Mouse (Mus musculus) spleen, adult 2 months (tissue): ENCODE measurements around the gene Cep70. TPM values are rescaled to one million over a fixed set of nuclear protein-coding genes. Genes with fewer than 3 reads are reported as not detected.

ENCODE experiments used
- DNase-seq, 2 experiments: peaks; one replicate each; pipeline versions ENCODE4 v3.0.0 to v3.0.0-alpha.2; 2012 to 2021; ENCODE audit warnings: low spot score in 2 of 2, low read depth in 1 of 2
- H3K27ac ChIP-seq: fragments of 200-500 bp; 2 replicates; pipeline ENCODE4 v1.5.1; 2012; ENCODE audit warnings: low read length, inconsistent platforms; ENCODE audit not compliant: insufficient read depth
- H3K27me3 ChIP-seq: fragments of 200-500 bp; 2 replicates; pipeline ENCODE4 v1.6.1; 2012; ENCODE audit warnings: mild to moderate bottlenecking, moderate library complexity, low read length, inconsistent platforms; ENCODE audit not compliant: control insufficient read depth, insufficient read depth
- H3K36me3 ChIP-seq: fragments of 200-500 bp; 2 replicates; pipeline ENCODE4 v1.6.1; 2012; ENCODE audit warnings: mild to moderate bottlenecking, low read length, inconsistent platforms; ENCODE audit not compliant: control insufficient read depth, insufficient read depth
- H3K4me1 ChIP-seq: fragments of 200-500 bp; 2 replicates; pipeline ENCODE4 v1.6.1; 2011; ENCODE audit warnings: inconsistent platforms; ENCODE audit not compliant: control insufficient read depth, insufficient read depth, insufficient read length
- H3K4me3 ChIP-seq: fragments of 200-500 bp; 2 replicates; pipeline ENCODE4 v1.5.1; 2011; ENCODE audit warnings: mild to moderate bottlenecking, inconsistent platforms; ENCODE audit not compliant: insufficient read depth, insufficient read length; ENCODE audit errors: extremely low read depth
- CTCF ChIP-seq: fragments of 200-500 bp; IDR thresholded peaks from 2 replicates; pipeline ENCODE4 v1.5.1; 2011; ENCODE audit warnings: mild to moderate bottlenecking, inconsistent platforms; ENCODE audit not compliant: insufficient read depth, insufficient read length, insufficient replicate concordance; ENCODE audit errors: extremely low read depth
- POLR2A ChIP-seq: fragments of 200-500 bp; IDR thresholded peaks from 2 replicates; pipeline ENCODE4 v1.6.1; 2011; ENCODE audit warnings: low read depth, low read length, inconsistent platforms
- WGBS: fragments of 180-500 bp; shearing (Covaris S2); methylation state at CpG from one replicate; pipeline ENCODE4 v1.1.7; 2018; 5-methylcytosine and 5-hydroxymethylcytosine counted together
- polyA plus RNA-seq: library from polyadenylated mRNA; depleted of rRNA; stranded (reverse); fragments of >200 nt; gene quantifications from 2 replicates; pipeline ENCODE4 v1.2.3, GENCODE M21; 2012

Cep70 gene
- polyA plus RNA-seq, 1 experiment: 1.0 TPM

DNA sequence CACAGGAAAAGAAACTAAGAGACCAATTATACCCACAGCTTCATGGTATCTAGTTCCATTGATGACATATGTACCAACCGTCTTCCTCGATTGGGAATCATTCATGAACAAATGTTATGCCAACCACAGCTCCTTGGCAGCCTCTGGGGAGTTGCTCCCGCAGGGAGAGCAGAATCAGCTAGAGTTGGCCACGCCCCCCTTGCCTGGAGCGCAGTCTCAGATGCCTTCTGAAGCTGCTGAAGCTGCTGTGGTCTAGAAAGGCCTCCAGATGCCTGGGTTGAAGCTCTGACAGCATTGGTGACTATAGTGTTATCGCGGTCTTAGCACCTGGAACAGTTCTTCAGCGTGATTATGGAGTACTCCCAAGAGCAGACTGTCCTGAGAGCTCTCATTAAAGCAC, 5.1 kb downstream of the Cep70 start:
- Histone ChIP-seq H3K4me1 (no peaks in the 10 kb centered on the region), H3K36me3 (peaks cover 4% of the 10 kb centered on the region; the same call in 1 of the 2 replicates), H3K27me3 (no peaks in the 10 kb centered on the region), H3K4me3 (no peak overlapping the region), H3K27ac (no peak overlapping the region)
- 70% methylated on average over 8 of the region's 8 CpGs for WGBS
- no peak for DNase-seq
- TF ChIP-seq CTCF (no peak), POLR2A (no peak)

DNA sequence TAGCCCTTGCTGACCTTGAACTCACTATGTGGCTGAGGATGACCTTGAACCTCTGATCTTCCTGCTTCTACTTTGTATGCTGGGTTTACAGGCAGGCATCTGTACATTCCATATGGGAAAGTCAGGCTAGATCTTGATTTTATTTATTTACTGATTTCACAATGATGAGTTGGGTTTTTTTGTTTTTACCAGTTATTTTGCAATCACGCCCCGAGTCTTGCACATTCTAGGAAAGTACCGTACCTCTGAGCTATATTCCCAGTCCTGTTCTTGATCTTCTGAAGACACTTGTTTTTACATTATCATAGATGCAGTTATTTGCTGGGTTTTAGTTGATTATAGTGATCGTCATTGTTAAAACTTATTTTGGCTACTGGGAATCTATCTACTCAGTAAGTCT, 5.7 kb downstream of the Cep70 start:
- WGBS: 96% methylated on average over 4 of the region's 4 CpGs
- Histone ChIP-seq H3K36me3 (peaks cover 4% of the 10 kb centered on the region; the same call in 1 of the 2 replicates), H3K27me3 (no peaks in the 10 kb centered on the region), H3K27ac (no peak overlapping the region), H3K4me3 (no peak overlapping the region), H3K4me1 (no peaks in the 10 kb centered on the region)
- no peak for TF ChIP-seq POLR2A
- TF ChIP-seq CTCF: no peak
- DNase-seq: no peak

DNA sequence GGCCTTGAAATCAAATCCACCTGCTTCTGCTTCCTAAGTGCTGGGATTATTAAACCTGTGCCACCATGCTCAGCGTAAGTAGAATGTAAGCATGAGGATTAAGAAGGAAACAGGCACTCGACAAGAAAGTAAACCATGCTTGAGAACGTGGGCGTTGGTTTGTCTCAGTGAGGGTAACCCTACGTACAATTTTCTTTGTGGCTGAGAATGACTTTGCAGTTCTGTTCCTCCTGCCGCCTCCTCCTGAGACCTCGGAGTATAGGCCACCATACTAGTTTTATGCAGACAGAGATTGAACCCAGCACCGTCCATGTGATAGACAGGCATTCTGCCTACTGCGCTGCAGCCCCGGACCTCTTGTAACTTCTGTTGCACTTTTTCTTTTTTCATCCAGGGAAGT, 10.7 kb downstream of the Cep70 start:
- TF ChIP-seq CTCF: no peak
- no peak for TF ChIP-seq POLR2A
- Histone ChIP-seq H3K27me3 (no peaks in the 10 kb centered on the region), H3K4me1 (no peaks in the 10 kb centered on the region), H3K4me3 (no peak overlapping the region), H3K27ac (no peak overlapping the region), H3K36me3 (peaks cover 3% of the 10 kb centered on the region)
- WGBS: 86% methylated on average over 10 of the region's 10 CpGs
- no peak for DNase-seq

DNA sequence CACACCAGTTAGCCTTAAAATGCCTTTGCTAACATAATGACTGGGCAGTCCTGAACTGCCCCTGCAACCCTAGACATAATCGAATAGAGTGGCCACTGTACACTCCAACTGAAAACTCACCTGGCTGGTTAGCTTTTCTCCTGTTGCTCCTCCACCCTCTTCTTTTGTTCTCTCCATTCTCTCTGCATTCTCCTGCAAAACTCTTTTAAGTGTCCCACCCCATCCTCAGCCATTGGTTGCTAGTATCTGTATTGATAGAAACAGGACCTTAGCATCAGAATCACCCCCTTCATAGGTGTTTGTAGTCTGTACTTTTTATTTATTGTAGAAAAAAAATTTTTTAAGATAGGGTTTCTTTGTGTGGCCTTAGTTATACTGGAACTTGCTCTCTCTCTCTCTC, 13.0 kb downstream of the Cep70 start:
- WGBS: 100% methylated on average over 1 of the region's 1 CpGs
- Histone ChIP-seq H3K36me3 (peaks cover 4% of the 10 kb centered on the region), H3K4me3 (no peak overlapping the region), H3K27me3 (no peaks in the 10 kb centered on the region), H3K27ac (no peak overlapping the region), H3K4me1 (no peaks in the 10 kb centered on the region)
- DNase-seq: no peak
- TF ChIP-seq CTCF: no peak
- TF ChIP-seq POLR2A: no peak

DNA sequence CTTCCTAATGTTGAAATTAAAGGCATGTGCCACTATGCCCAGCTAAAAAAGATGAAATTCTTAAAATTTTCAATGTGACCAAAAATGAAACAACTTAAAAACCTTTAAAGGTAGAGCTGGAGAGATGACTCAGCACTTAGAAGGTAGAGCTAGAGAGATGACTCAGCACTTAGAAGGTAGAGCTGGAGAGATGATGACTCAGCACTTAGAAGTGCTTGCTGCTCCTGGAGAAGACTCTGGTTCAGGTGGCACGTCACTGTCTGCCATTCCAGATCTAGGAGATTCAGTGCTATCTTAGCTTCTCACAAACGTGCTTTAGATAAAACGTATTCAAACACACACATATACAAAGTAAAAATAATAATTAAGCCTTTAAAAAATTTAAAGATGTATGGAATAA, 13.7 kb downstream of the Cep70 start:
- 88% methylated on average over 3 of the region's 3 CpGs for WGBS
- Histone ChIP-seq H3K27ac (no peak overlapping the region), H3K4me1 (no peaks in the 10 kb centered on the region), H3K27me3 (no peaks in the 10 kb centered on the region), H3K36me3 (peaks cover 4% of the 10 kb centered on the region), H3K4me3 (no peak overlapping the region)
- no peak for TF ChIP-seq CTCF
- TF ChIP-seq POLR2A: no peak
- DNase-seq: no peak

DNA sequence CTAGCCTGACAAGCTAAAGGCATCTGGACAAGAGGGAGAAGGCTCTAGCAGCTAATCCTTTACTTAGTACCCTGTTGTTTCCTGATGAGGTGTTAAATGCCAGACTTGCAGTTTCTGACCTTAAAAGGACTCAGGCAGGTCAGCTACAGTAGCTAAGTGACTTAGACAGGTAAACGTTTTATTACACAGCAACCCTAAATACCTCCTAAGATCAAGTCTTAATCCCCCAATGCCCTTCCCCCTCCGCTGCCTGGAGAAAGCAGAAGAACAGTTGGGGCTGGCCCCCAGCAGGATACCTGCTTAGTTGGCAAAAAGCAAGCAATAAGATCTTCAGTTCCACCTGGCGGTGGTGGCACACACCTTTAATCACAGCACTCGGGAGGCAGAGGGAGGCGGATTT, 15.7 kb downstream of the Cep70 start:
- Histone ChIP-seq H3K4me3 (no peak overlapping the region), H3K27ac (no peak overlapping the region), H3K27me3 (no peaks in the 10 kb centered on the region), H3K4me1 (no peaks in the 10 kb centered on the region), H3K36me3 (peaks cover 6% of the 10 kb centered on the region)
- DNase-seq: no peak
- WGBS: 92% methylated on average over 5 of the region's 5 CpGs
- TF ChIP-seq POLR2A: no peak
- no peak for TF ChIP-seq CTCF

DNA sequence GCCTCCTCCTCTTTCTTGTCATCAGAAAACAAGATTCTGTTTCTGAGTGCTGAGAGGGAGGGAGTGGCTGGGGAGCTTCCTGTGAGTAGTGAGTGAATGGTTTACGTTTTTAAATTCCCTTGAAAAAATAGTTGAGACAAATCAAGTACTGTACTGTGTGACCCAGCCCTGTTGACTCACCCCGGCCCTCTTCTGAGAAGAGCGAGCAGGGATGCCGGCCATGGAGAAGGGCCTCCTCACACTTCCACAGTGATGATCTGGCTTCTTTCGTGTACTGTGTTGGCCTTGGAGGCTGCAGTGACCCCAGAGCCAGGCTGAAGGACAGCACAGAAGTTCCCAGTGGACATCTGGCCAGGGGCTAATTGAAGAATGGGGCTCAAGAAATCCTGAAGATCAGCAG, 61.1 kb downstream of the Cep70 start:
- no peak for DNase-seq
- no peak overlapping the region for H3K27ac ChIP-seq
- H3K36me3 ChIP-seq: peaks cover 5% of the 10 kb centered on the region; the same call in 1 of the 2 replicates
- no peak overlapping the region for H3K4me3 ChIP-seq
- H3K4me1 ChIP-seq: peaks cover 3% of the 10 kb centered on the region; the same call in 1 of the 2 replicates
- no peaks in the 10 kb centered on the region for H3K27me3 ChIP-seq
- 90% methylated on average over 5 of the region's 5 CpGs for WGBS
- TF ChIP-seq CTCF: no peak
- TF ChIP-seq POLR2A: no peak
